Mouse (Mus musculus) erythroblast, embryonic 14.5 days (primary cell): ENCODE results near the gene Krt5.

Experiments
- GATA1 ChIP-seq: IDR thresholded peaks from 2 replicates; pipeline ENCODE4 v1.6.1; 2012; ENCODE audit warnings: low read length, inconsistent platforms, mixed read lengths
- TAL1 ChIP-seq: IDR thresholded peaks from 3 replicates; pipeline ENCODE4 v1.6.1; 2012; ENCODE audit warnings: low read length, inconsistent platforms, mixed read lengths

- TF ChIP-seq TAL1, result no peak
- TF ChIP-seq GATA1, result no peak
Observed at GRCm38 (mm10) chr15:101708683-101709082, 4.0 kb downstream of the Krt5 start.
